Mouse (Mus musculus) lung, postnatal 36 days (tissue): ENCODE data around the gene Mgat5b.

ENCODE experiments used
- DNase-seq: peaks from one replicate; pipeline ENCODE4 v3.0.0; 2022; ENCODE audit warnings: mixed read lengths

Gene Mgat5b

GRCm38 (mm10) chr11:117035661-117036336 is 117.1 kb downstream of the Mgat5b start:
- DNase-seq: no peak
